Mouse (Mus musculus) liver, adult 2 months (tissue): ENCODE results near the gene Shq1.

Experiments
- CTCF ChIP-seq: fragments of 200-500 bp; IDR thresholded peaks from 2 replicates; pipeline ENCODE4 v1.5.1; 2011; ENCODE audit warnings: low read depth, low read length, control low read depth
- POLR2A ChIP-seq: fragments of 200-500 bp; IDR thresholded peaks from 2 replicates; pipeline ENCODE4 v1.6.1; 2011; ENCODE audit warnings: low read length, control low read depth; ENCODE audit not compliant: insufficient read depth; ENCODE audit errors: extremely low read depth

DNA sequence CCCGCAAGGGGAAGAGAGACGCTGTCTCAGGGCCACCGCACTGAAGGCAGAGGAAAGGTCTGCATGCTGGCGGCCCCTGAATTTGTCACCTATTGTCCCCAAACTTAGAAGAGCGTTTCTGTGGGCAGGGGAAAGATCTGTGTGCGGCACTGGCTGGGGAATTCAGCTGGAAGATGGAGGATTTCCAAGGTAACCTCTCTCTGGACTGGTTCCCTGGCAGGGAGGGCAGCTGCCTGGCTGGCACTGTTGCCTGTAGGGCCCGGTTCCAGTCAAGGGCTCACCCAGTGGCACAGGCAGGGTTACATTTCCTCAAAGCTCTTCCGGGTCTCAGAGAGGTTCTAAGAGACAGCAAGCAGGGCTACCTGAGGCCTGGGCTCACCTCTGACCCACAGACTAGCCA, 138.6 kb downstream of the Shq1 start:
- TF ChIP-seq CTCF (no peak), POLR2A (no peak)
